Mouse (Mus musculus): ENCODE data around the gene Ctnnd2.

DNA sequence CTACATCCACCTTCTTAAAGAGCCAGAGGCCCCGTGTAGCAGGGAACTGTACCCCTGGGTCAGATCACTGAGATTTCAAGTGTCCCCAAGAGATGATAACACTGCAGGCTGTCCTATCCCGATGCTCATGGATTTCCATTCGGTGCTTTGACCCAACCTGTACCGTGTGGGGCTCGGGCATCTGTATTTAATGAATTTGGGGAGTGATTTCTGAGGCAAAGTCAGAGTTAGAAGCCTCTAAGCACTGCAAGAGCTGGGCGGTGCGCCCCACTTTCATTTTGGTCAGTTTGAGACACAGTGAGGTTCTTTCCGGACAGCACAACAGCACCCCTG lies 834.4 kb downstream of the Ctnnd2 start:
- no peak for TF ChIP-seq CTCF (IDR thresholded peaks at IDR 0.05; ENCODE audit: low read depth, low read length)
- no peak for TF ChIP-seq POLR2A (IDR thresholded peaks at IDR 0.05; ENCODE audit: extremely low read depth, insufficient read depth, low read length)
